Mouse (Mus musculus) stomach, embryonic 15.5 days (tissue): ENCODE data around the gene Mrpl40. TPM values are rescaled to one million over a fixed set of nuclear protein-coding genes. Genes with fewer than 3 reads are reported as not detected.
"Not testable (repeated sequence)": the region's sequence is repeated elsewhere in the genome, so short reads cannot be mapped to it uniquely, and the experiment has no call there.

Experiments used
- ATAC-seq: fragments of 200-750 bp; cut with Nextera tagmentation; 2 replicates; pipeline ENCODE4 v1.8.0; 2017; ENCODE audit warnings: low read depth, moderate number of reproducible peaks, moderate TSS enrichment; ENCODE audit not compliant: insufficient read depth, low FRiP score
- H3K27ac ChIP-seq: fragments of 300-500 bp; sonication (generic); 2 replicates; pipeline ENCODE4 v1.5.1; 2015; ENCODE audit warnings: mild to moderate bottlenecking, inconsistent platforms
- H3K27me3 ChIP-seq: fragments of 300-500 bp; sonication (generic); replicated peaks from 2 replicates; pipeline ENCODE4 v1.6.1; 2015; ENCODE audit warnings: inconsistent platforms
- H3K36me3 ChIP-seq: fragments of 300-500 bp; sonication (generic); 2 replicates; pipeline ENCODE4 v1.6.1; 2015; ENCODE audit warnings: inconsistent platforms
- H3K4me1 ChIP-seq: fragments of 300-500 bp; sonication (generic); 2 replicates; pipeline ENCODE4 v1.6.1; 2015; ENCODE audit warnings: inconsistent platforms
- H3K4me2 ChIP-seq: fragments of 300-500 bp; sonication (generic); 2 replicates; pipeline ENCODE4 v1.6.1; 2015; ENCODE audit warnings: mild to moderate bottlenecking, inconsistent platforms
- H3K4me3 ChIP-seq: fragments of 300-500 bp; sonication (generic); replicated peaks from 2 replicates; pipeline ENCODE4 v1.5.1; 2015; ENCODE audit warnings: inconsistent platforms
- H3K9ac ChIP-seq: fragments of 300-500 bp; sonication (generic); 2 replicates; pipeline ENCODE4 v1.6.1; 2015; ENCODE audit warnings: inconsistent platforms
- H3K9me3 ChIP-seq: fragments of 300-500 bp; sonication (generic); 2 replicates; pipeline ENCODE4 v1.6.1; 2016; ENCODE audit warnings: inconsistent platforms
- WGBS: fragments of 180-500 bp; shearing (Covaris S2); methylation state at CpG from one replicate; pipeline ENCODE4 v1.1.7; 2015; 5-methylcytosine and 5-hydroxymethylcytosine counted together
- polyA plus RNA-seq: library from polyadenylated mRNA; unstranded; fragments of >200 nt; fragmentation: Nextera tagmentation; extraction: Ambion mirVana; gene quantifications from 2 replicates; pipeline ENCODE4 v1.2.1, GENCODE M21; 2015

Gene Mrpl40
- polyA plus RNA-seq, 1 experiment from 2014 or later: 97.6 TPM

DNA sequence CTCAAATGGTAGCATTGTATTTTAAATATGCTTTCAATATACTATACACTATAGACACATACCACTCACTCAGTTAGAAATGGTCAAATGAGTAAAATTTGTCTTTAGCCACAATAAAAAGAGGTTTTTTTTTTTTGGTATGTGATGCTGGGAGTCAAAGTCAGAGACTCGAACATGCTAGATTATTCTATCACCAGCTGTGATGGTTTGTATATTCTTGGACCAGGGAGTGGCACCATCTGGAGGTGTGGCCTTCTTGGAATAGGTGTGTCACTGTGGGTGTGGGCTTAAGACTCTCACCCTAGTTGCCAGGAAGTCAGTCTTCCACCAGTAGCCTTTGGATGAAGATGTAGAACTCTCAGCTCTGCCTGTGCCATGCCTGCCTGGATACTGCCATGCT, 6.2 kb downstream of the Mrpl40 start:
- WGBS: 77% methylated on average over 1 of the region's 1 CpGs
- H3K4me3 ChIP-seq, H3K4me1 ChIP-seq, H3K9me3 ChIP-seq, H3K9ac ChIP-seq, H3K27ac ChIP-seq, H3K27me3 ChIP-seq, ATAC-seq, H3K4me2 ChIP-seq: not testable (repeated sequence)
- peaks cover 21% of the 10 kb centered on the region for H3K36me3 ChIP-seq

DNA sequence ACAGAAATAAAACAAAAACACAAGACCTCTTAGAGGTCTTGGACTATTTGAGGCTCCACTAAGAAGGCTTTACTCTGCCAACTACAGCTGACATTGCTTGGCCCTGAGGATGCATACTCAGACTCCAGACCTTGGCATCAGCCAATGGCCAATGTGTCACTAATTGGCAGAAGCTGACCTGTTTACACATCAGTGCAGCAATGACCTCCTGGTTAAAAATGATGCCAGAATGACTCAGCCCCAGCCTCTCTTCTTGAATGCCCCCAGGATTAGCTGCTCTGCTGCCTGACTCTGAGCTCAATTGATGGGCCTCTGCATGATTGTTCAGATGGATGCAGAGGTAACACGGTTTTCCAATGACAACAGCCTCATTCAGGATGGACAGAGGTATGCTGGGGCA, 16.5 kb downstream of the Mrpl40 start:
- no peaks in the 10 kb centered on the region for H3K36me3 ChIP-seq
- no peak for ATAC-seq
- H3K4me1 ChIP-seq: no peaks in the 10 kb centered on the region
- H3K9me3 ChIP-seq: no peaks in the 10 kb centered on the region
- H3K4me3 ChIP-seq: no peak overlapping the region
- H3K9ac ChIP-seq: no peak overlapping the region
- H3K4me2 ChIP-seq: no peak overlapping the region
- H3K27ac ChIP-seq: no peak overlapping the region
- H3K27me3 ChIP-seq: no peaks in the 10 kb centered on the region
- WGBS: 58% methylated on average over 1 of the region's 1 CpGs

DNA sequence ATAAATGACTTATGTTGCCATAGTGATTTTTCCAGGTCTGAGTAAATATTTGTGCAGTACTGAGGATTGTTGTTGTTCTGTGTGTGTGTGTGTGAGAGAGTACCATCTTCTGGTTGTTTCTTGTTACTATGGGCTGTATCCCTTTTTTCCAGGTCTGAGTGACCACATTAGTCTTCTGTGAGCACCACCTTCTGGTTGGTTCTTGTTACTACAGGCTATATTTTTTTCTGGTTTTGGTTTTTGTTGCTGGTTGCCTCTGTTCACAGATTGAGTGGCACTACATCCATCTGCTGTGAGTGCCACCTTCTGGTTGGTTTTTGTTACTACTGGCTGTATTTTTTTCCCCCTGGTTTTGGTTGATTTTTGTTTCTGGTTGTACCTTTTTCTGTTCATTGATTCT, 18.1 kb downstream of the Mrpl40 start:
- H3K4me2 ChIP-seq: no peak overlapping the region
- no peak overlapping the region for H3K4me3 ChIP-seq
- ATAC-seq: no peak
- H3K36me3 ChIP-seq: no peaks in the 10 kb centered on the region
- no peaks in the 10 kb centered on the region for H3K27me3 ChIP-seq
- no peaks in the 10 kb centered on the region for H3K9me3 ChIP-seq
- H3K9ac ChIP-seq: no peak overlapping the region
- no peaks in the 10 kb centered on the region for H3K4me1 ChIP-seq
- no peak overlapping the region for H3K27ac ChIP-seq

DNA sequence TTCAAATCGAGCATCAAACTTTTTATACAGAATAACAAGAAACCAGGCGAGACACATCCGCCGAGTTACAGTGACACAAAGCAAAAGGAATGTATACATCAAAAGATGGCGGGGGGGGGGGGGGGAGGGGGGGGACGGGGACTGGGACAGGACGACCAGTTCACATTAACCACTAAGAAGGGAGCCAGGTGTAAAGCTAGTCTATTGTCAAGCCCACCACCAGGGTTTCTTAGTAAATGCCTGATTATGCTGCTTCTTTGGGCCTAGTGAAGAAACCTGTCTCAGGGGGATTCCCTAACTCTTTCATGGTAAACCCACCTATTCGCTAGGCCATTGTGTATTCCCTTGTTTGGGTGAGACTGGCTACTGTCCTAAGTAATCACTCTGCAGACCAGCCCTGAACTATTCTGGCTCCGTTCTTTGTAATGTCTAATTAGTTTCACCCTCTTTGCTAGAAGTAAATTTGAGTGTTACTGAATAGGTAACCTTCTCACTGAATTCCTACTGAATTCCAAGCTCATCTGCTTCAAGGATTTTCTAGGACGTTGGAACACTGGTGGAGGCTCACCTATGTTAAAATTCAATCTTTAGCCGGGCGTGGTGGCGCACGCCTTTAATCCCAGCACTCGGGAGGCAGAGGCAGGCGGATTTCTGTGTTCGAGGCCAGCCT, 27.0 kb downstream of the Mrpl40 start:
- not testable (repeated sequence) for H3K36me3 ChIP-seq, H3K4me2 ChIP-seq
- 80% methylated on average over 16 of the region's 17 CpGs for WGBS

DNA sequence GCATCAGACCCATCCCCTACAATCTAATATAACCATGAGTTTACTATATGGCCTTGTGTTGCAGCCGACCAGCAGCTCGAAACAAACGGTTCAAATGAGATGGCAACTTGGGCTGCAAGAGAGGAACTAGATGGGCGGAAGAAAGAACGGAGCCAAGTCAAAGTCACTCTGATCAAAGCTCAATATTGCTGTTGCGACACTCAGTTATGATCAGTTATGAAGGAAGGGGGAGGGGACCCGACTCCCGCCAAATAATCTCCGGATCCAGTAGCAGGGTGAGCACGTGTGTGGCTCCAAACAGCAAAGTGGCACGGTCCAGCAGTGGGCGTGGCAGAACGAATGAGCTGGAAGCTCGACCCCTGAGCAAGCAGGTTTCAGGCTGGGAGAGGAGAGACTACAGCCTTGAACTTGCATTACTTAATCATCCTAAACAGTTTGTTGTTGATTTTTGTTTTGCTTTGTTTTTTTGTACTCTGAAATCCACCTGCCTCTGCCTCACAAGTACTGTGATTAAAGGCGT, 30.3 kb downstream of the Mrpl40 start:
- Histone ChIP-seq H3K27me3 (no peaks in the 10 kb centered on the region), H3K27ac (no peak overlapping the region), H3K36me3 (no peaks in the 10 kb centered on the region), H3K4me1 (no peaks in the 10 kb centered on the region), H3K4me3 (no peak overlapping the region), H3K4me2 (no peak overlapping the region), H3K9me3 (no peaks in the 10 kb centered on the region), H3K9ac (no peak overlapping the region)
- WGBS: 84% methylated on average over 15 of the region's 15 CpGs
- ATAC-seq: no peak

More for the DNA sequence above, 27.0 kb downstream of the Mrpl40 start:
- not testable (repeated sequence) for H3K27me3 ChIP-seq, H3K9ac ChIP-seq, ATAC-seq, H3K4me1 ChIP-seq, H3K9me3 ChIP-seq, H3K4me3 ChIP-seq, H3K27ac ChIP-seq

DNA sequence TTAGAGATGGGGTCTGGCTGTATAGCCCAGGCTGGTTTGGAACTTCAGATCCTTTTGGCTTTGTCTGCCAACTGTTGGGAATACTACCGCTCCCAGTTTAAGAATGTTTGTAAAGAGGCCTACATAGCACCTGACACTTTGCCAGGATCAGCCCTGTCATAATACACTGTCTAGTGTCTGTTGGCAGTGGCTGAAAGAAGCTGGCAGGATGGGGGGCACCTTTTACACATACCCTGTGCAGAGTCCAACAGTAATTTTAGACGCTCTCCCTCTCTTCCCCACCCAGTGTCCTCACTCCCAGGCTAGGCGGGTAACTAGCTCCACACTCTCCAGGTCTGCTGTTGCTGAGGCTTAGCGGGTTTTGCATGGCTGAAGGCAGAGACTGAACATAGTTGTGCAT, 38.3 kb downstream of the Mrpl40 start:
- Histone ChIP-seq H3K9ac (no peak overlapping the region), H3K4me2 (no peak overlapping the region), H3K27me3 (no peaks in the 10 kb centered on the region), H3K36me3 (peaks cover 13% of the 10 kb centered on the region), H3K27ac (no peak overlapping the region), H3K4me1 (no peaks in the 10 kb centered on the region), H3K9me3 (no peaks in the 10 kb centered on the region), H3K4me3 (no peak overlapping the region)
- 94% methylated on average over 4 of the region's 4 CpGs for WGBS
- ATAC-seq: no peak

DNA sequence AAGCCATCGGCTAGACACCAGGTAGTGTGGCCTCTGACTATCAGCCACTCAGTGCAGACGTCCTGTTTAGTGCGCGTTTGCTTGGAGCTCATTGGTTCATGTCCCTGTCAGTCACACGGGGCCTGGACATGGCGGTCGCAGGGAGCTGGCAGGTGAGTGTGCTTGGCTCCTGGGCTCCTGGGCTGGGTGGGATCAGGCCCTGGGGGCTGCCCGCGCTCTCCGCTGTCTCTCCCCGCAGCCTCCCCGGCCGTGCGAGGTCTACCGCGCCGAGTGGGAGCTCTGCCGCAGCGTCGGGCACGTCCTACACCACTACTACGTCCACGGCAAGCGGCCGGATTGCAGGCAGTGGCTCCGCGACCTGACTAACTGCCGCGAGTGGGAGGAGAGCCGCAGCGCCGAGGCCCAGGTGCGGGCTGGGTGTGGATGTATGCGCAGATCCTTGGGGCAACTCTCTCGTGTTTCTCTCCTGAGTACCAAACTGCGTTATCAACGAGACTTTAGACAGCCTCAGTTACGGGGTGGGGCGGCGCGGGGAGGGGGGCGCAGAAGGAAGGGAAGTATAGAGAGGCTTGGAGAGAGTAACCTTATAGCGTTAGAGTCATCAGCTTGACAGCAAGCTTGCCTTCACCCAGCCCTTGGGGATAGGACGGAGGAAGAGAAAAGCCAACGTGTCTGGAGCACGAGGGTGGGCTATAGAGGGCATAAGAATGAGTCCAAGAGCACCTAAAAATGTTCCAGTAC, 40.0 kb downstream of the Mrpl40 start, which contains the start of the genes 2510002D24Rik and Gm28539:
TSS of gene 2510002D24Rik (plus strand) at position 111 of the 741 bp plus-strand sequence.
TSS of gene Gm28539 (plus strand) at position 117 of the 741 bp plus-strand sequence.
- Histone ChIP-seq H3K9me3 (no peaks in the 10 kb centered on the region), H3K9ac (peak within 1 kb of the TSS; percentile 79), H3K4me1 (no peaks in the 10 kb centered on the region), H3K4me2 (peak within 1 kb of the TSS; percentile 62), H3K27ac (peak within 1 kb of the TSS; percentile 70; the same call in 1 of the 2 replicates), H3K4me3 (peak within 1 kb of the TSS; percentile 92), H3K27me3 (no peaks in the 10 kb centered on the region), H3K36me3 (peaks cover 24% of the 10 kb centered on the region)
- ATAC-seq: peak; percentile 99
- under 1% methylated on average over 45 of the region's 46 CpGs for WGBS

DNA sequence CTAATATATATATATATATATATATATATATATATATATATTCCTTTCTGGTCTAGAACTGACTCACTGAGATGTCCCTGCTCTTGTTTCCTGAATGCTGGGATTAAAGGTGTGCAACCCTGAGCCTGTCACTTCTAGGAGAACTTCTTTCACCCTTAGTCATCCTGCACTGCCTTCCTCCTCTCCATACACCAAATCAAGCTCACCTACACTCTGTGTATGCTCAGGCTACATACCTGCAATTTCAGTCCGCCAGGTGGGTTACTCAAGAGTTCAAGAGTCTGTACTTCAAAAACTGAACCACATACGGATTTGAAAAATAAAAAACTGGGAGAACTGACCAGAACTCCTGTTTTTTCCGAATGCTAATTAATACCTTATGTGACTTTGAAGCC, 40.6 kb downstream of the Mrpl40 start:
- ATAC-seq: peak; percentile 50; the same call in 1 of the 2 replicates
- Histone ChIP-seq H3K4me1 (no peaks in the 10 kb centered on the region), H3K27ac (0 out of 2 replicates have a peak overlapping the region, but pooled peaks have one; percentile 31), H3K4me2 (peak overlapping the region; percentile 62), H3K9me3 (no peaks in the 10 kb centered on the region), H3K36me3 (peaks cover 27% of the 10 kb centered on the region), H3K4me3 (peak overlapping the region; percentile 92), H3K9ac (peak overlapping the region; percentile 79; the same call in 1 of the 2 replicates), H3K27me3 (no peaks in the 10 kb centered on the region)
- WGBS: 22% methylated on average over 3 of the region's 3 CpGs

DNA sequence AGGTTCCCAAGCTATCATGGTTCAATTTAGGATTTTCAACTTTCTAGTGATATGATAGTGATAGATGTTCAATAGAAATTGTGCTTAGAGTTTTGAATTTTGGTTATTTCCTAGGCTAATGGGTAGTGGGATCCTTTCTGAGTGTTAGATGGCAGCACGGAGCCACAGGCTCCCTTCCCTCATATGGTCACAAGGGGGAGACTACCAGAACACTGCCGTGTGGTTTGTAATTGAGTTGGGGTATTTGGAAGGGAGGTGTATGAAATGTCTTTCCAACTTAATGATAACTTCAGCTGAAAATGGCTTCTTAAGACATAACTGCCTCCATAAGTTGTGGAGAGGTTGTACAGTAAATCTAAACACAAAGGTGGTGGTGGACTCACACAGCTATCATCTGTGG, 43.2 kb downstream of the Mrpl40 start:
- no peaks in the 10 kb centered on the region for H3K4me1 ChIP-seq
- peaks cover 35% of the 10 kb centered on the region for H3K36me3 ChIP-seq
- no peak overlapping the region for H3K4me2 ChIP-seq
- H3K27me3 ChIP-seq: no peaks in the 10 kb centered on the region
- no peak overlapping the region for H3K27ac ChIP-seq
- H3K9me3 ChIP-seq: no peaks in the 10 kb centered on the region
- H3K4me3 ChIP-seq: no peak overlapping the region
- 70% methylated on average over 2 of the region's 2 CpGs for WGBS
- H3K9ac ChIP-seq: no peak overlapping the region
- ATAC-seq: no peak

DNA sequence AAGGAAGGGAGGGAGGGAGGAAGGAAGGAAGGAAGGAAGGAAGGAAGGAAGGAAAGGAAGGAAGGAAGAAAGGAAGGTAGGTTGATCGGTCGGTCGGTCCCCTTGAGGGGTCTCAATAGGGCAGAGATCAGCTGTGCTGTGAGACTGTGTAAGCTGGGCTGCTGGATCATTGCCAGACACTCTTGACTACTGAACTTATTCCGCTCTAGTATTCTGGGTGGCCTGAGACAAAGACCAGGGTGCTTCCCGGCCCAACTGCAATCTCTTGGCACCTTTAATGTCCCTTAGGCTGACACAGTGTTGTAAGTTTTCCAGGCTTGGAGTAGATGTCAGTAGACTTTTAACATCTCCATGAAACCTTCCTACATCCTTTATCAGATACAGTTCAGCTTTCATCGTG, 47.6 kb downstream of the Mrpl40 start:
- no peak for ATAC-seq
- Histone ChIP-seq H3K9me3 (no peaks in the 10 kb centered on the region), H3K36me3 (peaks cover 62% of the 10 kb centered on the region), H3K4me1 (no peaks in the 10 kb centered on the region), H3K4me3 (no peak overlapping the region), H3K4me2 (no peak overlapping the region), H3K27me3 (no peaks in the 10 kb centered on the region), H3K27ac (no peak overlapping the region), H3K9ac (no peak overlapping the region)
- WGBS: 90% methylated on average over 6 of the region's 6 CpGs

DNA sequence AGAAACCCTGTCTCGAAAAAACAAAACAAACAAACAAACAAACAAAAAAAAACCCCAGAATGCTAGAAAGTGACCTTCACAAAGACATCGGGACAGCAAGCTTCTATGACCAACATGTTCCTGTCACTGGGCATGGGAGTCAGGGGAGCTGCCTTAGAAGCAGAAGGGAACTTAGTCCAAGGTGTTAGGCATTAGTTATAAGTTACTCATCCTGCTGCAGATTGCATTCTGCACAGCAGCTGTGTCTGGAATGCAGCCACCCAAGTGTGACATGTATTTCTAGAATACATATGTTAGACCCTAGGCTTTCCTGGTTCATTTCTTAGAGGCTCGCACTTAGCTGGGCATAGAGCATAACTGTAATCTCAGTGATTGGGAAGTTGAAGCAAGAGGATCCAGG, 48.0 kb downstream of the Mrpl40 start:
- Histone ChIP-seq H3K4me1 (no peaks in the 10 kb centered on the region), H3K4me3 (no peak overlapping the region), H3K27me3 (no peaks in the 10 kb centered on the region), H3K36me3 (peaks cover 62% of the 10 kb centered on the region), H3K4me2 (no peak overlapping the region), H3K9ac (no peak overlapping the region), H3K9me3 (no peaks in the 10 kb centered on the region), H3K27ac (no peak overlapping the region)
- 94% methylated on average over 3 of the region's 3 CpGs for WGBS
- ATAC-seq: no peak

DNA sequence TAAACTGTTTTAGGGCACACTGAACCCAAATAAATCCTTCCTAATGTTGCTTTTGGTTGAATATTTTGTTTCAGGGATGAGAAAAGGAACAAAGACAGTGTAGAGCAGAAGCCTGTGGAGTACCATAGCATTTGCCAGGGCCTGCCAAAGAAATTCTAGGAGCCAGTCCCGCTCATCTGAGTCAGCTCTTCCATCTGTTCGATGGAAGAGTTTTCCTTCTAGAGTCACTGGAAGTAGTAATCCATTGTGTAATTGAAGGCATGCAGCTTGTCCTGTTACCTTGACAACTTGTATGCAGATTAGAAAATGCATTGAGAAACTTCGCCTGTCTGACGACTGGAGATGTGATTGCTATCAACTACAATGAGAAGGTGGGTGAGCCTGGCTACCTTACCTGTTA, 53.7 kb downstream of the Mrpl40 start:
- no peak for ATAC-seq
- Histone ChIP-seq H3K4me1 (no peaks in the 10 kb centered on the region), H3K4me3 (no peak overlapping the region), H3K9me3 (no peaks in the 10 kb centered on the region), H3K9ac (no peak overlapping the region), H3K4me2 (no peak overlapping the region), H3K36me3 (peaks cover 78% of the 10 kb centered on the region), H3K27me3 (no peaks in the 10 kb centered on the region), H3K27ac (no peak overlapping the region)
- 83% methylated on average over 4 of the region's 4 CpGs for WGBS
